Mouse (Mus musculus) embryonic fibroblast, embryonic 13.5 days (primary cell): Measurements from ENCODE around the gene Alkbh1. TPM values are rescaled to one million over a fixed set of nuclear protein-coding genes. Genes with fewer than 3 reads are reported as not detected.
A peak's percentile ranks its signal among the peaks of the same experiment; 100 is the strongest.

Experiments used
- H3K27ac ChIP-seq: 2 replicates; pipeline ENCODE4 v1.5.1; 2012; ENCODE audit warnings: low read length, control low read depth, inconsistent platforms; ENCODE audit not compliant: insufficient read depth
- H3K4me1 ChIP-seq: 2 replicates; pipeline ENCODE4 v1.6.1; 2011; ENCODE audit warnings: low read length; ENCODE audit not compliant: control insufficient read depth, insufficient read depth
- H3K4me3 ChIP-seq: 2 replicates; pipeline ENCODE4 v1.5.1; 2011; ENCODE audit warnings: mild to moderate bottlenecking, control low read depth, low read length; ENCODE audit not compliant: insufficient read depth
- CTCF ChIP-seq: IDR thresholded peaks from 2 replicates; pipeline ENCODE4 v1.5.1; 2011; ENCODE audit warnings: mild to moderate bottlenecking, control low read depth, low read length, moderate library complexity, borderline replicate concordance; ENCODE audit not compliant: insufficient read depth
- POLR2A ChIP-seq: IDR thresholded peaks from 2 replicates; pipeline ENCODE4 v1.6.1; 2011; ENCODE audit warnings: low read depth, mild to moderate bottlenecking, control low read depth, low read length, moderate library complexity
- polyA plus RNA-seq: library from polyadenylated mRNA; stranded (reverse); fragments of >200 nt; gene quantifications from 2 replicates; pipeline ENCODE4 v1.2.4, GENCODE M21; 2011; ENCODE audit warnings: low read depth; ENCODE audit not compliant: missing spikeins, insufficient read length

Gene Alkbh1
- polyA plus RNA-seq, 1 experiment = 34.5 TPM

DNA sequence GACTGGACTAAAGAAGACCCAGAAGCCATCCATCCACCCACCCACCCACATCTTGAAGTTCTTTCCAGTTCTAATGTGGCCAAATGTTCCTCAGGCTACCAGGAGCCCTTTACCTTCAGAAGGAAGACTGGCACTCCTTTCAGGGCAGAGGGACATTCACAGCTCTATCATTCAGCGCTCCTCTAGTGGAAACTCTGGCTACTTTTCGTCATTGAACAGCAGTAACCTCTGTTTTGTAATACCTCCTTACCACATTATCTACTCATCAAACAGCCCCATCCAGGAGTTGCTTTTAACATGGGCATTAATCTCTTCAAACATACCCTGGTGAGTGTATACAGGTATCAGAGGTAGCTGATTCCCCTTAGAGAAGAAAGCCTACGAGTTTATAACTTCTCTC lies 58.8 kb downstream of the Alkbh1 start:
- H3K27ac ChIP-seq = no peak overlapping the region
- H3K4me1 ChIP-seq = peaks cover 13% of the 10 kb centered on the region
- no peak overlapping the region for H3K4me3 ChIP-seq
- TF ChIP-seq POLR2A (no peak), CTCF (no peak)

DNA sequence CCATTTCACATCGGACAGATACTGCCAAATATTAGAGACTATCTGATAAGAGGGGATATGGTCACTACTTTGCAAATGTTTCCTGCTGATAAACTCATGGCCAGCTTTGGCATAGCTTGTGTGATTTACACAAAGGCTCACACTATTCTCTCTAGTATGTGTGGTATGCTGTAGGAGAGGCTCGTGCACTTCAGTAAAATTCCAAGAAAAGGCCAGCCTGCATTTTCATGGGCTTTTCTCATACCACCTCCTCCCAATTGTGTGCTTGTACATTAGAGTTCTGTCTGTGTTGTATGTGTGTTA lies 62.5 kb downstream of the Alkbh1 start:
- Histone ChIP-seq H3K4me3 (no peak overlapping the region), H3K4me1 (peaks cover 13% of the 10 kb centered on the region), H3K27ac (peak overlapping the region; percentile 49)
- no peak for TF ChIP-seq CTCF
- no peak for TF ChIP-seq POLR2A

DNA sequence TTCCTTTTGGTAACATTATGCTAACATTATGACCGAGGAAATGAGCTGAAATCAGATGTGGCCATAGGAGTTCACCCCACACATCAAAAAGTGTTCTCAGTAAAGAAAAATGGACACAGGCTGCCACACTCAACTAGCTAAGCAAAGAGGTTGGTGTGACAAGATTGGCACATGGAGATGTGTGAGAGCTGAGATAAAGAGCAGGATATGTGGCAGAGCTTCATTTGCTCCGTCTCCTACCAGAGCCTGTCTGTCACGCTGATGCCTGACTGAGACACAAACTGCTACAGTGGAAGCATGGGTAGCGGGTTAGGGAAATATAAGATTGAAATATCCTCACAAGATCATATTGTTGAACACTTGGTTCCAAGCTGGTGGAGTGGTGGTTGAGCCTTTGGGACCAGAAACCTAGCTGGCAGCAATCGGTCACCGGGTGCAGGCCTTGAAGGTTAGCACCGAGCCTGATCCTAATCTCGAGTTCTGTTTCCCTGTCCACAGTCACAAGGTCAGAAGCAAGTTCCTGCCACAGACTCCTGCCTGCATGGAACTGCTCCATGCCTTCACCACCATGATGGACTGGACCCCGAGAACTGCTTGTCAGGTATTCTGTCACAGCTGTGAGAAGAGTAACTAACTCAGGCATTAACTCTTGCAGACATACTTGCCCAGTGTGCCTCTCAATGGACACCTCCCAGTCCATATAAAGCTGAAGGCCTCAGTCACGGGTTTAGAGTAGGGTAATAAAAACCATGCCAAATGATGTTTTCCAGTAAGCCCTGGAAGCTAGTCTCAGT lies 63.0 kb downstream of the Alkbh1 start:
- no peak overlapping the region for H3K4me3 ChIP-seq
- H3K4me1 ChIP-seq = peaks cover 11% of the 10 kb centered on the region
- TF ChIP-seq CTCF (no peak), POLR2A (no peak)
- peak overlapping the region; percentile 49 for H3K27ac ChIP-seq

DNA sequence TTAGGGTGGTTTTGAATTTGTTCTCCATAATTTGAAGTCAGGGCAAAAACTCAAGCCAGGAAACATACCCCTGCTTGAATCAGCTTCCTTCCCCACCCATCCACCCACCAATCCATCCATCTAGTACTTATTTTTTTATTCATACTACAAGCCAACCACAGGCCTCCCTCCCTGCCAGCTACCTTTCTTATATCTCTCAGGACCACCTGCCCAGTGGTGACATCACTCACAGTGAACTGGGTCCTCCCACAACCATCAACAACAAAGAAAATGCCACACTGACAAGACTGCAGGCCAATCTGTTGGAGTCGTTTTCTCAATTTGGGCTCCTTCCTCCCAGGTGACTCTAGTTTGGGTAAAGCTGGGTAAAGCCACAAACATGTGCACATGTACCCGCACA lies 64.3 kb downstream of the Alkbh1 start:
- H3K4me1 ChIP-seq = peaks cover 9% of the 10 kb centered on the region
- no peak overlapping the region for H3K4me3 ChIP-seq
- TF ChIP-seq CTCF = no peak
- TF ChIP-seq POLR2A = no peak

More for the DNA sequence above, 64.3 kb downstream of the Alkbh1 start:
- no peak overlapping the region for H3K27ac ChIP-seq

Other genes with a start within 250 kb of the Alkbh1 start
- 1.2 and 1.5 TPM in 2 replicates for gene Samd15, start 244.3 kb downstream of the Alkbh1 start, polyA plus RNA-seq
- gene Tmed8, start 243.6 kb downstream of the Alkbh1 start, polyA plus RNA-seq = 12.0 and 12.6 TPM in 2 replicates
- not detected in 2 replicates for gene Noxred1, start 205.3 kb downstream of the Alkbh1 start, polyA plus RNA-seq
- 29.3 and 30.4 TPM in 2 replicates for gene Vipas39, start 177.8 kb downstream of the Alkbh1 start, polyA plus RNA-seq
- 112 and 116 TPM in 2 replicates for gene Ahsa1, start 177.5 kb downstream of the Alkbh1 start, polyA plus RNA-seq
- 0.21 and 0.23 TPM in 2 replicates for gene Ism2, start 144.3 kb downstream of the Alkbh1 start, polyA plus RNA-seq
- 125 and 133 TPM in 2 replicates for gene Sptlc2, start 55.7 kb downstream of the Alkbh1 start, polyA plus RNA-seq
- gene Slirp, start 121 bp downstream of the Alkbh1 start, polyA plus RNA-seq = 175 and 177 TPM in 2 replicates
- 60.7 and 69.2 TPM in 2 replicates for gene Snw1, start 28.3 kb upstream of the Alkbh1 start, polyA plus RNA-seq
- gene Gm5788, start 50.7 kb upstream of the Alkbh1 start, polyA plus RNA-seq = not detected in 2 replicates
- gene Gm8300, start 70.3 kb upstream of the Alkbh1 start, polyA plus RNA-seq = not detected in 2 replicates
- gene Oog1, start 158.7 kb upstream of the Alkbh1 start, polyA plus RNA-seq = not detected in 2 replicates
- not detected in 2 replicates for gene Gm4027, start 174.9 kb upstream of the Alkbh1 start, polyA plus RNA-seq
- not detected in 2 replicates for gene Gm16381, start 200.6 kb upstream of the Alkbh1 start, polyA plus RNA-seq